Mouse (Mus musculus) lung, adult 10 weeks (tissue): ENCODE measurements around the gene Rlim. TPM values are rescaled to one million over a fixed set of nuclear protein-coding genes. Genes with fewer than 3 reads are reported as not detected.

ENCODE experiments used
- polyA plus RNA-seq: library from polyadenylated mRNA; stranded (reverse); fragments of 350-450 nt; fragmentation: Illumina TruSeq; extraction: RNeasy Lipid Tissue Mini Kit (QIAGEN cat#74804); gene quantifications from one replicate; pipeline ENCODE4 v1.2.3, GENCODE M21; 2014; ENCODE audit warnings: low read depth, low replicate concordance; ENCODE audit not compliant: insufficient read depth

Rlim gene
- 10.4 TPM for polyA plus RNA-seq

DNA sequence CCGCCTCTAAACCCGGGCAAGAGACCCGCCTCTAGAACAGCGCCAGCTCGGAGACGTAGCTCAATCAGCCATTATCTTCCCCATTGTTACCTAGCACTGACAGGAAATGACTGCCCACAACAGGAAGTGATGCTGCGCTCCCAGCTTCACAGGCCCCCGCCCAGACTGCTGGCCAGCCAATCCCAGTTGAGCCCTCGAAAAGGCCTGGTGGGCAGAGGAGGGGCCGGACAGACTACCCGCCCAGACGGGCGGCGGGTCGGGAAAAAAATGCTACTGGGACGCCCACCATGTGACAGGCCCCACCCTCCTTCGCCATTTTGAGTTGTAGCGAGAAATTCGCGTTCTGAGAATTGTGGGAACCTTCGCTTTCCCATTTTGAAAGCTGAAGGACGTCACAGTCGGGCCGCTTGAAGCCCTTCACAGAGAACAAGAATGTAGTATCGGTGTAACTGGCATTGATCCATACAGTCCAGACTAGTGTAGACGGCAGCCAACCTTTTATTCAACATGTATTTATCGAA, at the start of gene Rlim:
Gene Rlim (minus strand): TSS at position 116 of the 521 bp plus-strand sequence.

Other genes starting within 250 kb of the Rlim start
- 7.4 TPM for gene Slc16a2, start 159.3 kb downstream of the Rlim start, polyA plus RNA-seq
- gene Nexmif, start 219.9 kb upstream of the Rlim start, polyA plus RNA-seq, result 0.50 TPM